Mouse (Mus musculus): ENCODE results near the gene Sympk. TPM values are rescaled to one million over a fixed set of nuclear protein-coding genes. Genes with fewer than 3 reads are reported as not detected.
A peak's percentile ranks its signal among the peaks of the same experiment; 100 is the strongest.

The Sympk gene
- polyA plus RNA-seq, 1 experiment from 2014 or later, result 32.7 TPM

DNA sequence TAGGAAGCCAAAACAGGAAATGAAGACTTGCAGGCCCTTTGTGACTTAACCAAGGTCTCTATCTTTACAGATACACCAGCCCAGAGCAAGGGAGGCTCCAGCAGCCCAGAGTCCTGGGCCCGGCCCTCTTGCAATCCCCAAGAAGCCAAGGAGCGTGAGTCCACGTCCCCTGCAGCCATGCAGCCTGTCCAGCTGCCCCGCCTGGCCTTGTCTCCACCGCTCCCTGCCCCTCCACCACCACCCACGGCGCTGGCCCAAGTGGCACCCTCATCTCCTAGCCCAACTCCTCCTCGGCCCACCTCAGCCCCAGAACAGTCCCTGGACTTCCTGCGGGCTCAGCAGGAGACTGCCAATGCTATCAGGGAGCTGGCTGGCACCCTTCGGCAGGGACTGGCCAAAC lies 23.8 kb upstream of the Sympk start:
- WGBS, result 56% methylated on average over 10 of the region's 10 CpGs
- Histone ChIP-seq H3K9me3 (no peaks in the 10 kb centered on the region), H3K27me3 (no peaks in the 10 kb centered on the region), H3K9ac (no peak overlapping the region), H3K36me3 (peaks cover 10% of the 10 kb centered on the region), H3K4me3 (peak overlapping the region; percentile 29), H3K4me1 (peaks cover 35% of the 10 kb centered on the region), H3K4me2 (peak overlapping the region; percentile 42), H3K27ac (0 out of 2 replicates have a peak overlapping the region, but pooled peaks have one; percentile 51)
- ATAC-seq (ENCODE audit: insufficient number of reproducible peaks, low FRiP score, low TSS enrichment, low read depth), result no peak

DNA sequence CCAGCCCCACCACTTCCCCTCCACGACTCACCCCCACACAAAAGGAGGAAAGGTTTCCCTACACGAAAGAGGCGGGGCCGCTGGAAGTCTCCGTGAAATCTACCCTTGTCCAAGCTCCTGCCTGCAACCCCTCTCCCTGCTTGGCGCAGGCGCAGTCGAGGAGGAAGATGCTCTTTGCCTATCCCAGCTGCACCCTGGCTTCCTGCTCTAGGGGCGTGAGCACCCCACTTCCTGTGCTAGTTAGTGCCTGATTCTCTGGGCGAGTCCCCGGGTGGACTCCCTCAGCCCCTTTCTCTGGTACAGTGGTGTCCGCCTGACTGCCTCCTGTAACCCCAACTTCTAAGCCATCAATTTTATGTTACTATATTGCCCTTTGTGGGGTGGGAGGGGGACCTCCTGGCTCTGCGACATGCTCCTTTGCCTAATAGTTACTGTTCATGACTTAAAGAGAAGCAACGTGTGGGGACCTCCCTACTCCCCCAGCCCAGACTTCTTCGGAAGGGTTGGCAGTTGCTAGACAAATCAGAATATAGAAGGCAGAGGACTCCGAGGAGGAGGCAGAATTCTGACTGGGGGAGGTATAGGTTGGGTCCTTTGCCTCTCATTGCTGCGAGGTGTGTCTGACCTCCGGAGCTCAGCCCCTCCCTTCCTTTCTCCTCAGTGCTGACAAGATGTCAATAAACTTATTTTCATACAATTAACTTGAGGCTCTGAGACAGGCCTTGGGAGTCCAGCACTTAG lies 22.9 kb upstream of the Sympk start:
- no peaks in the 10 kb centered on the region for H3K9me3 ChIP-seq
- no peaks in the 10 kb centered on the region for H3K27me3 ChIP-seq
- H3K36me3 ChIP-seq, result peaks cover 18% of the 10 kb centered on the region
- peak overlapping the region; percentile 29 for H3K4me3 ChIP-seq
- no peak for ATAC-seq (ENCODE audit: insufficient number of reproducible peaks, low FRiP score, low TSS enrichment, low read depth)
- peak overlapping the region; percentile 42 for H3K4me2 ChIP-seq
- H3K4me1 ChIP-seq, result peaks cover 43% of the 10 kb centered on the region
- WGBS, result 34% methylated on average over 18 of the region's 18 CpGs
- H3K27ac ChIP-seq, result peak overlapping the region; percentile 85; the same call in 1 of the 2 replicates
- H3K9ac ChIP-seq, result no peak overlapping the region

DNA sequence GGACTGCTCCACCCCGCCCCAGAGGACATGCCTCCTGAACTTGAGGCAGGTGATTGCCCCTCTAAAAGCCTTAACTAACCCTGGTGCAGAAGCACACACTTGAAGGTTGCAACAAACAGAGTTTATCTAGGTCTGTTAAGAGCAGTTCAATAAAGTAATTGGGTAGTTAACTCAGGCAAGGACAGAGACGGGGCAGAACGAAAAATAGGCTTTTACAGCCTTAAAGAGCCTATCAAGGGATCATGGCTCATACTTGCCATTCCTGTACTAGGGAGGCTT lies 22.4 kb upstream of the Sympk start:
- Histone ChIP-seq H3K4me3 (no peak overlapping the region), H3K27me3 (no peaks in the 10 kb centered on the region), H3K36me3 (peaks cover 20% of the 10 kb centered on the region), H3K9ac (no peak overlapping the region), H3K4me2 (no peak overlapping the region), H3K27ac (peak overlapping the region; percentile 85; the same call in 1 of the 2 replicates), H3K9me3 (no peaks in the 10 kb centered on the region), H3K4me1 (peaks cover 48% of the 10 kb centered on the region)
- ATAC-seq (ENCODE audit: insufficient number of reproducible peaks, low FRiP score, low TSS enrichment, low read depth), result no peak
- 50% methylated on average over 3 of the region's 3 CpGs for WGBS

DNA sequence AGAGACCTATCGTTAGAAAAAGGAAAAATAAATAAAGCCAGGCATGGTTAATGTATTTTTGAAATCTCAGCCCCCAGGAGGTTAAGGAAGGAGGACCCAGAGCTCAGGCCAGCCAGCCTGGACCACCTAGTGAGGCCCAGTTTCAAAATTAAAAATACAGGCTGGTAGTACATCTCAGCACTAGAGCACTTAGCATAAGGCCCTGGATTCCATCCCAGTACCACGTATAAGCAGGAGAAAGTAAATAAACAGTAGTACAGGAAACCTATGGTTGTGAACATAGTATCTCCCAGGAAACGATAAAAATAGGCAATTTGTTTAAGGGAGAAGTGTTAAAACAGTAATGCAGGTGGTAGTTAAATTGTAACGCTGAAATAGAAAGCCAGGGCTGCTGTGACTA lies 22.1 kb upstream of the Sympk start:
- Histone ChIP-seq H3K27me3 (no peaks in the 10 kb centered on the region), H3K4me3 (peak overlapping the region; percentile 40), H3K27ac (peak overlapping the region; percentile 85), H3K36me3 (peaks cover 24% of the 10 kb centered on the region), H3K4me2 (peak overlapping the region; percentile 59), H3K9me3 (no peaks in the 10 kb centered on the region), H3K4me1 (peaks cover 51% of the 10 kb centered on the region), H3K9ac (0 out of 2 replicates have a peak overlapping the region, but pooled peaks have one; percentile 42)
- ATAC-seq (ENCODE audit: insufficient number of reproducible peaks, low FRiP score, low TSS enrichment, low read depth), result no peak
- WGBS, result 23% methylated on average over 4 of the region's 4 CpGs

DNA sequence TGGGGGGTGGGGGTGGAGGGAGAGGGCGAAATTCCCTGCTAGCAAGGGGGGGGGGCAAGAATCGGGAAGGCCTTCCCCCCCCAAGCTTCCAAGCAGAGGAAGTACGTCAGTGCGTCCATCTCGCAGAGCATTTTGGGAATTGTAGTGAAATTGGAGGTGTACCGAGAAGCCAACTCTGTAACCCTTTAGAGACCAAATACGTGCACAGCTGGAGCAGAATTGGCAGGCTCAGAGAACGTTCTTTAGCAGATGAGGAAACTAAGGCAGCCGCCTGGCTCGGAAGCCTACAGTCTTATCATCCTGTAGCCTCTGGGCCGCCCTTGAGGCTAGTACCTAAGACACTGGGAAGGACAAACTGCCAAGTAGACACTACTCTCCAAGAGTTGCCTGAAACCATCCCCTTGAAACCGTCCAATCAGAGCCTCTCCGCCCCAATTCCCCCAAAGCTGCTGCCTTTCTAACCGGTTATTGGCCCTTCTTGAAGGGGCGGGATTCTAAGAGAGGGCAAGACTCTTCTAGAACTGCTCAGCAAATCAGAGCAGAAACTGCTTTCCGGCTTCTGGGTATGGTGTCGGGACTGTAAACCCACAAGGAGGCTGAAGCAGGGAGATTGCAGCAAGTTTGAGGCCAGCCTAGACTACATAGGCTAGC lies 21.2 kb upstream of the Sympk start:
- H3K4me1 ChIP-seq, result peaks cover 60% of the 10 kb centered on the region
- ATAC-seq (ENCODE audit: insufficient number of reproducible peaks, low FRiP score, low TSS enrichment, low read depth), result peak; percentile 64
- peak overlapping the region; percentile 40 for H3K4me3 ChIP-seq
- H3K9ac ChIP-seq, result peak overlapping the region; percentile 42; the same call in 1 of the 2 replicates
- WGBS, result 3% methylated on average over 17 of the region's 17 CpGs
- peaks cover 27% of the 10 kb centered on the region for H3K36me3 ChIP-seq
- H3K27me3 ChIP-seq, result no peaks in the 10 kb centered on the region
- no peaks in the 10 kb centered on the region for H3K9me3 ChIP-seq
- peak overlapping the region; percentile 85 for H3K27ac ChIP-seq
- H3K4me2 ChIP-seq, result peak overlapping the region; percentile 59

DNA sequence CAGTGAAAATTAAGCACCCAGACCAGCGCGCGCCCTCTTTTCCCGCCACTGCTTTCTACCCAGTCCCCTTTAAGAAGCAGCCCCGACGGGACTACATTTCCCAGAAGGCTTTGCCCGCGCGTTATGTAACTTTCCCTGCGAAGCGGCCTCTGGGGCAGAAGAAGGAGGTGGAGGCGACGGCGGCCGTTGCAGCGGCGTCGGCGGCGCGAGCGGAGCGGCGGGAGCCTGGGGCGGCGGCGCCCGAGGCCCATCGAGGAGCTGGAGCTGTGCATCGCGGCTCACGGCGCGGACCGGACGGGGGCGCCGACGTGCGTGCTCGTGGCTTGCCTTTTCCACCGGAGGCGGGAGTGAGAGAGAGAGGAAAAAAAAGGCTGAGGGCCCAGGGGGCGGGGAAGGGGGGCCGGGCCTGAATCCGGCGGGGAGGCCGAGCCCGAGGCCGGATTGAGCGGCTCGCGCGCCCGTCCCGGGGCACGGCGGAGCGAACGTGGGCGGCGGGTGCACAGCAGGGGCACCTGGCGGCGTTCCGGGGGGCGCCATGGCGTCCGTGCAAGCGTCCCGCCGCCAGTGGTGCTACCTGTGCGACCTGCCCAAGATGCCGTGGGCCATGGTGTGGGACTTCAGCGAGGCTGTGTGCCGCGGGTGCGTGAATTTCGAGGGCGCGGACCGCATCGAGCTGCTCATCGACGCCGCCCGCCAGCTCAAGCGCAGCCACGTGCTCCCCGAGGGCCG lies 20.1 kb upstream of the Sympk start, which contains the start of gene Irf2bp1:
Gene Irf2bp1 (plus strand): TSS at position 143 of the 729 bp plus-strand sequence.
- Histone ChIP-seq H3K27me3 (no peaks in the 10 kb centered on the region), H3K9me3 (no peaks in the 10 kb centered on the region), H3K4me1 (peaks cover 61% of the 10 kb centered on the region), H3K36me3 (peaks cover 28% of the 10 kb centered on the region), H3K9ac (peak within 1 kb of the TSS; percentile 91), H3K27ac (peak within 1 kb of the TSS; percentile 98), H3K4me2 (peak within 1 kb of the TSS; percentile 97), H3K4me3 (peak within 1 kb of the TSS; percentile 82)
- under 1% methylated on average over 79 of the region's 90 CpGs for WGBS
- peak; percentile 68 for ATAC-seq (ENCODE audit: insufficient number of reproducible peaks, low FRiP score, low TSS enrichment, low read depth)

DNA sequence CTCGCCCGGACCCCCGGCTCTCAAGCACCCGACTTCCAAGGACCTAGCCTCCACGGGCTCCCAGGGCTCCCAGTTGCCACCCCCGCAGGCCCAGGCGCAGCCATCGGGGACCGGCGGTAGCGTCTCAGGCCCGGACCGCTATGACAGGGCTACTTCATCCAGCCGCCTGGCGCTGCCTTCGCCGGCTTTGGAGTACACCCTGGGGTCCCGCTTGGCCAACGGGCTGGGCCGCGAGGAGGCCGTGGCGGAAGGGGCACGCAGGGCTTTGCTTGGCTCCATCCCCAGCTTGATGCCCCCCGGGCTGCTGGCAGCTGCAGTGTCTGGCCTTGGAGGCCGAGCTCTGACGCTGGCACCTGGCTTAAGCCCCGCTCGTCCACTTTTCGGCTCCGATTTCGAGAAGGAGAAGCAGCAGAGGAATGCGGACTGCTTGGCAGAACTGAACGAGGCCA lies 19.5 kb upstream of the Sympk start:
- ATAC-seq (ENCODE audit: insufficient number of reproducible peaks, low FRiP score, low TSS enrichment, low read depth), result no peak
- WGBS, result 5% methylated on average over 34 of the region's 34 CpGs
- H3K4me3 ChIP-seq, result peak overlapping the region; percentile 82
- peaks cover 28% of the 10 kb centered on the region for H3K36me3 ChIP-seq
- peaks cover 61% of the 10 kb centered on the region for H3K4me1 ChIP-seq
- no peaks in the 10 kb centered on the region for H3K27me3 ChIP-seq
- H3K9me3 ChIP-seq, result no peaks in the 10 kb centered on the region
- peak overlapping the region; percentile 91 for H3K9ac ChIP-seq
- peak overlapping the region; percentile 98 for H3K27ac ChIP-seq
- peak overlapping the region; percentile 97 for H3K4me2 ChIP-seq

DNA sequence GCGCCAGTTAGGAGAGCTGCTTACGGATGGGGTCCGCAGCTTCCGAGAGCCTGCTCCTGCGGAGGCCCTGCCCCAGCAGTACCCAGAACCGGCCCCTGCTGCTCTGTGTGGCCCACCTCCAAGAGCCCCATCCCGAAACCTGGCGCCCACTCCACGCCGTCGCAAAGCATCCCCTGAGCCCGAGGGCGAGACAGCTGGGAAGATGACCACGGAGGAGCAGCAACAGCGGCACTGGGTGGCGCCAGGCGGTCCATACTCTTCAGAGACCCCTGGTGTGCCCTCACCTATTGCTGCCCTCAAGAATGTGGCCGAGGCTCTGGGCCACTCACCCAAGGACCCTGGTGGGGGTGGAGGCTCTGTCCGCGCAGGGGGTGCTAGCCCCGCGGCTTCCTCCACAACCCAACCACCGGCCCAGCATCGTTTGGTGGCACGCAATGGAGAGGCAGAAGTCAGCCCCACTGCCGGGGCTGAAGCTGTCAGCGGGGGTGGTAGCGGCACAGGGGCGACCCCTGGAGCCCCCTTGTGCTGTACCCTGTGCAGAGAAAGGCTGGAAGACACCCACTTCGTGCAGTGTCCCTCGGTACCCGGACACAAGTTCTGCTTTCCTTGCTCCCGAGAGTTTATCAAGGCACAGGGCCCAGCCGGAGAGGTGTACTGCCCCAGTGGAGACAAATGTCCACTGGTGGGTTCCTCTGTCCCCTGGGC lies 18.6 kb upstream of the Sympk start:
- 78% methylated on average over 34 of the region's 34 CpGs for WGBS
- ATAC-seq (ENCODE audit: insufficient number of reproducible peaks, low FRiP score, low TSS enrichment, low read depth), result no peak
- no peak overlapping the region; the same call in 1 of the 2 replicates for H3K9ac ChIP-seq
- H3K27me3 ChIP-seq, result no peaks in the 10 kb centered on the region
- peak overlapping the region; percentile 43; the same call in 1 of the 2 replicates for H3K27ac ChIP-seq
- peak overlapping the region; percentile 97 for H3K4me2 ChIP-seq
- no peaks in the 10 kb centered on the region for H3K9me3 ChIP-seq
- peaks cover 28% of the 10 kb centered on the region for H3K36me3 ChIP-seq
- peak overlapping the region; percentile 82 for H3K4me3 ChIP-seq
- H3K4me1 ChIP-seq, result peaks cover 56% of the 10 kb centered on the region

DNA sequence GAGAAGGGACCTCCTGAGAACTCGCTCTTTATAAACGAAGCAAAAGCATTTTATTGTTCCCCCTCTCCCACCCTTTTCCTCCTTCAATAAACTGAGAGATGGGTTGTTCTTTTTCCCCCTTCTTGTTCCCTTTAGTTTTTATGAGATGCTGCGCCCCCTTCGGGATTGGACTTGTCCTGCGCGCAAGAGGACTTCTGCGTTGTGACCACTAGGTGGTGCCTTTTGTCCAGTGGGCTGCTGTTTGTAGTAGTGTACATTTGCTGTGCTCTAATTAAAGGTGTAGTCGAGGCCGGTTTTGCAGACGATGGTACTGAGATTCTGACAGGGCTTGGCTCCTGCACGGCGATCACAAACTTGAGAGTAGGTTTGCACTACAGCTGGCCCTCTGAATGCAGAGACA lies 17.7 kb upstream of the Sympk start:
- peak overlapping the region; percentile 97 for H3K4me2 ChIP-seq
- H3K4me3 ChIP-seq, result peak overlapping the region; percentile 82
- peaks cover 28% of the 10 kb centered on the region for H3K36me3 ChIP-seq
- no peaks in the 10 kb centered on the region for H3K9me3 ChIP-seq
- no peak for ATAC-seq (ENCODE audit: insufficient number of reproducible peaks, low FRiP score, low TSS enrichment, low read depth)
- H3K27ac ChIP-seq, result no peak overlapping the region
- 9% methylated on average over 12 of the region's 12 CpGs for WGBS
- no peak overlapping the region for H3K9ac ChIP-seq
- no peaks in the 10 kb centered on the region for H3K27me3 ChIP-seq
- H3K4me1 ChIP-seq, result peaks cover 52% of the 10 kb centered on the region

DNA sequence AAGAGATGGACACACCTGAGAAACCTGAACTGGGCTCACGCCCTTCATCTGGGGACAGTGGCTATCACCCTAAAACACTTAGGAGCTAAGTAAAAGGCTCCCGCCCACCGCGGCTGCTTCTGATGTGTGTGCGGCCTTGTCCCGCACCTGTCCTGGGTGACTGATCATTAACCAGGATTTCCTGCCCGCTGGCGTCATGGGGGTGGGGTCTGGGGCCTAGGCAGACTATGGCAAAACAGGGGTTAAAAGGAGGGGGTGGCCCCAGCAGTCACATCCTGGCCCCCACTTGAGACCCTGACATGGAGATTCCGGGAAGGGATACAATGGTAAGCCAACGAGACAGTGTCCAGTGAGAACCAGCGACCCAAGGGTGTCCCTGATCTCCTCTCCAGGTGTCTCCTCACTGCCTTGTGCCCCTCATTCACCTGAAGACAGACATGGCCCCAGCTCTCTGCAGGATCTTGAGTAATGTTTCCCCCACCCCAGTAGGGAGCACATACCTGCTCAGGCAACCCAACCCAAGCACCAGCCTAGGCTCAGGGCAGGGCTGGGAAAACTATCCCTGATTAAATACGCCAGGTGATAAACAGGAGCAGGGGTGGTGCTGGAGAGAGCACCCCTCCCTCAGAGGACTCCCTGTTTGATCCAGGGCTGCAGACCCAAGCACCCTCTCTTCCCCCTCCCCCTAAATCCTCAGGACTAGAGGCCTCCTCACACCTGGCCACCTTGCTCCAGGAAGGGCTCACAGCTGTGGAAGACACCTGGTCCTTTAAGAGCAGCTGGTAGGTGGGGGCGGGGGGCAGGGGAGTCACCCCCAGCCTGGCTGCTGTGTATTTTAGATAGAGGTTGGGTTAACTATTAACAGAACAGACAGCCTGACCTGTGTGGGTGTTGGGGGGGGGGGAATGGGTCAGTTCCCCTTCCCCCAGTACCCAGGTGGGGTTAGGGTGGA lies 16.9 kb upstream of the Sympk start:
- Histone ChIP-seq H3K9me3 (no peaks in the 10 kb centered on the region), H3K4me3 (no peak overlapping the region), H3K9ac (no peak overlapping the region), H3K4me1 (peaks cover 55% of the 10 kb centered on the region), H3K36me3 (peaks cover 28% of the 10 kb centered on the region), H3K27ac (no peak overlapping the region), H3K27me3 (no peaks in the 10 kb centered on the region), H3K4me2 (no peak overlapping the region)
- ATAC-seq (ENCODE audit: insufficient number of reproducible peaks, low FRiP score, low TSS enrichment, low read depth), result no peak
- WGBS, result 78% methylated on average over 13 of the region's 13 CpGs
